Mouse (Mus musculus) cerebellum, adult 18-20 months (tissue): ENCODE results near the gene Rftn1.

Experiments
- DNase-seq, 2 experiments: peaks; one replicate each; pipeline ENCODE4 v3.0.0; 2021

The Rftn1 gene

GRCm38 (mm10) chr17:50091829-50092228 lies 98.6 kb downstream of the Rftn1 start:
- no peak for DNase-seq

- DNase-seq, result no peak
These were observed 100.7 kb downstream of the Rftn1 start for GRCm38 (mm10) chr17:50089725-50090124.

- no peak for DNase-seq
These were observed 102.4 kb downstream of the Rftn1 start for GRCm38 (mm10) chr17:50088054-50088453.

GRCm38 (mm10) chr17:50086887-50087286 lies 103.6 kb downstream of the Rftn1 start:
- DNase-seq, result no peak

GRCm38 (mm10) chr17:50084721-50085120 lies 105.8 kb downstream of the Rftn1 start:
- DNase-seq, result no peak

- DNase-seq, result no peak
These were observed 106.5 kb downstream of the Rftn1 start for GRCm38 (mm10) chr17:50083937-50084336.

- DNase-seq, result no peak
These were observed 107.5 kb downstream of the Rftn1 start for GRCm38 (mm10) chr17:50082947-50083346.

- no peak for DNase-seq
These were observed 108.8 kb downstream of the Rftn1 start for GRCm38 (mm10) chr17:50081647-50082046.

- DNase-seq, result no peak
These were observed 109.5 kb downstream of the Rftn1 start for GRCm38 (mm10) chr17:50080991-50081390.

GRCm38 (mm10) chr17:50078749-50079148 lies 111.7 kb downstream of the Rftn1 start:
- DNase-seq, result no peak

GRCm38 (mm10) chr17:50072982-50073965 lies 117.2 kb downstream of the Rftn1 start:
- no peak for DNase-seq

- DNase-seq, result no peak
These were observed 118.9 kb downstream of the Rftn1 start for GRCm38 (mm10) chr17:50071602-50071988.

GRCm38 (mm10) chr17:50070822-50071601 lies 119.5 kb downstream of the Rftn1 start:
- no peak for DNase-seq

GRCm38 (mm10) chr17:50069897-50070636 lies 120.4 kb downstream of the Rftn1 start:
- DNase-seq, result no peak

GRCm38 (mm10) chr17:50069205-50069604 lies 121.3 kb downstream of the Rftn1 start:
- no peak for DNase-seq

- no peak for DNase-seq
These were observed 121.8 kb downstream of the Rftn1 start for GRCm38 (mm10) chr17:50068681-50069138.

- DNase-seq, result no peak
These were observed 122.4 kb downstream of the Rftn1 start for GRCm38 (mm10) chr17:50067774-50068680.

- DNase-seq, result no peak
These were observed 123.4 kb downstream of the Rftn1 start for GRCm38 (mm10) chr17:50066822-50067713.

GRCm38 (mm10) chr17:50063832-50064627 lies 126.4 kb downstream of the Rftn1 start:
- DNase-seq, result no peak

GRCm38 (mm10) chr17:50062649-50063048 lies 127.8 kb downstream of the Rftn1 start:
- DNase-seq, result no peak
